Mouse (Mus musculus) lung, adult 2 months (tissue): ENCODE measurements around the gene Abcb4.

Source experiments
- CTCF ChIP-seq: fragments of 200-500 bp; IDR thresholded peaks from 2 replicates; pipeline ENCODE4 v1.5.1; 2011; ENCODE audit warnings: mild to moderate bottlenecking, low read length, control low read depth; ENCODE audit not compliant: insufficient read depth
- POLR2A ChIP-seq: fragments of 200-500 bp; IDR thresholded peaks from 2 replicates; pipeline ENCODE4 v1.6.1; 2011; ENCODE audit warnings: low read depth, mild to moderate bottlenecking, control low read depth, low read length, borderline replicate concordance; ENCODE audit errors: extremely low read depth

DNA sequence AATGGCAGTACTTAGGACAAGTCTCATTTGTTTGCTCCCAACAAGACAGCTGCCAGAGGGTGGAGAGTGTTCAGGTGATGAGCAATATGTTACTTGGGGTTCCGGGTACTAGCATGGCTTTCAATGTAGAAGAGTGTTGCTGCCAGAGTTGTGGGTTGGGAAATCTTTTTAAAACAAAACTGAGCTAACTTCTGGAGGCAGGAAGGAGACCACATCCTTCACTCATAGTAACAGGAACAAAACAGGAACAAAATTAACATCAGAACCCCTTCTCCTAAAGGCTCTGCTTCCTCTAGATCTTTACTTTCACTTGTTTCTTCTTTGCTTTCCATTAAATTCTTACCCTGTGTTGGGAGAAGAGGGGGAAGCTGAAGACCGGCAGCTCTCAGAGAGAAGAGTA lies 60.1 kb downstream of the Abcb4 start:
- TF ChIP-seq CTCF (no peak), POLR2A (no peak)
